Mouse (Mus musculus) megakaryocyte, embryonic 14.5 days (primary cell): ENCODE results near the gene Hs3st2. TPM values are rescaled to one million over a fixed set of nuclear protein-coding genes. Genes with fewer than 3 reads are reported as not detected.
A peak's percentile ranks its signal among the peaks of the same experiment; 100 is the strongest.

Experiments
- H3K27me3 ChIP-seq: replicated peaks from 2 replicates; pipeline ENCODE3; 2012; ENCODE audit warnings: inconsistent platforms
- H3K36me3 ChIP-seq: replicated peaks from 2 replicates; pipeline ENCODE3; 2012; ENCODE audit warnings: low read length, inconsistent platforms, mixed read lengths
- H3K4me1 ChIP-seq: 2 replicates; pipeline ENCODE4 v1.6.1; 2012; ENCODE audit warnings: inconsistent platforms
- H3K4me3 ChIP-seq: replicated peaks from 2 replicates; pipeline ENCODE3; 2012; ENCODE audit warnings: moderate library complexity, mild to moderate bottlenecking, inconsistent platforms
- H3K9me3 ChIP-seq: 2 replicates; pipeline ENCODE4 v1.6.1; 2012; ENCODE audit warnings: inconsistent platforms
- FLI1 ChIP-seq: IDR thresholded peaks from 2 replicates; pipeline ENCODE4 v1.6.1; 2012; ENCODE audit warnings: low read length, inconsistent platforms, mixed read lengths
- GATA1 ChIP-seq: IDR thresholded peaks from 3 replicates; pipeline ENCODE4 v1.6.1; 2012; ENCODE audit warnings: mixed read lengths, low read length, inconsistent platforms, borderline replicate concordance
- polyA plus RNA-seq: library from polyadenylated mRNA; stranded (reverse); fragments of >175 nt; gene quantifications from 2 replicates; pipeline ENCODE4 v1.2.3, GENCODE M21; 2012; ENCODE audit warnings: low replicate concordance; ENCODE audit not compliant: insufficient read depth

Hs3st2 gene
- polyA plus RNA-seq, 1 experiment, result not detected

DNA sequence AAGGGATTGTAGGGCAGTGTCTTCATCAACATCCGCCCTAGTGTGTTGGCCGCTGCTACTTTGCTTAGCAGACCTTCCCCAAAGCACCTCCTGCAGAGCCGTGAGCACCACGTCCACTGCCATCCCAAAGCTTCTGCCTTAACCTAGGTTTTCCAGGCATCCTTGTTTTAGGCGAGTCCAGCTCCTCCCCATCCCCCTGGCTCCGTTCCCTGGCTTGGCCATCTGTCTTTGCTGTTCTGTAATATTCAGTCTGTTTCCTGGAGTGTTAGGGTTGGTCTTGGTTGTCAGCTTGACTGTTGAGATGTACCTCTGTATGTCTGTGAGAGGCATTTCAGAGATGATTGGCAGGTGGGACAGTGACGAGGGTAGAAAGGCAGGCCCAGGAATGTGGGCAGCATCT lies 142.7 kb downstream of the Hs3st2 start:
- no peak for TF ChIP-seq GATA1
- no peak for TF ChIP-seq FLI1
- H3K27me3 ChIP-seq, result no peaks in the 10 kb centered on the region

DNA sequence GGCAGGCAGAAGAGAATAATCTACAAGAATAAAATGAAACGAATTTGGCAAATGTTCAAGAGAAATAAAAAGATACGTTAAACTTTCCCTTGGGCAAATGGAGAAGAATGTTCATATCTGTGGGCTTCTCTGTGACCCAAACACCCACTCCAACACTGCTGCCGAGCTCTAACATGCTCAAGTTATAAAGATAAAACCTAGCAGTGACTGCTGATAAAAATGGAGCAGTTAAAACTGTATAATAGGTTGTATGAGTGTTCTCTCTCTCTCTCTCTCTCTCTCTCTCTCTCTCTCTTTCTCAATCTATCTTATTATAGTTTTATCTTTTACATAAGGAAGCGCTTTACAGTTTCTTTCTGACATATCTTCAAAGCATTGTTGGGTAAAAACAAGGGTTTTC lies 144.3 kb downstream of the Hs3st2 start:
- H3K27me3 ChIP-seq, result no peaks in the 10 kb centered on the region

More for the DNA sequence above, 142.7 kb downstream of the Hs3st2 start:
- peaks cover 54% of the 10 kb centered on the region for H3K4me1 ChIP-seq
- no peak overlapping the region for H3K4me3 ChIP-seq
- peaks cover 6% of the 10 kb centered on the region for H3K36me3 ChIP-seq
- H3K9me3 ChIP-seq, result no peaks in the 10 kb centered on the region

DNA sequence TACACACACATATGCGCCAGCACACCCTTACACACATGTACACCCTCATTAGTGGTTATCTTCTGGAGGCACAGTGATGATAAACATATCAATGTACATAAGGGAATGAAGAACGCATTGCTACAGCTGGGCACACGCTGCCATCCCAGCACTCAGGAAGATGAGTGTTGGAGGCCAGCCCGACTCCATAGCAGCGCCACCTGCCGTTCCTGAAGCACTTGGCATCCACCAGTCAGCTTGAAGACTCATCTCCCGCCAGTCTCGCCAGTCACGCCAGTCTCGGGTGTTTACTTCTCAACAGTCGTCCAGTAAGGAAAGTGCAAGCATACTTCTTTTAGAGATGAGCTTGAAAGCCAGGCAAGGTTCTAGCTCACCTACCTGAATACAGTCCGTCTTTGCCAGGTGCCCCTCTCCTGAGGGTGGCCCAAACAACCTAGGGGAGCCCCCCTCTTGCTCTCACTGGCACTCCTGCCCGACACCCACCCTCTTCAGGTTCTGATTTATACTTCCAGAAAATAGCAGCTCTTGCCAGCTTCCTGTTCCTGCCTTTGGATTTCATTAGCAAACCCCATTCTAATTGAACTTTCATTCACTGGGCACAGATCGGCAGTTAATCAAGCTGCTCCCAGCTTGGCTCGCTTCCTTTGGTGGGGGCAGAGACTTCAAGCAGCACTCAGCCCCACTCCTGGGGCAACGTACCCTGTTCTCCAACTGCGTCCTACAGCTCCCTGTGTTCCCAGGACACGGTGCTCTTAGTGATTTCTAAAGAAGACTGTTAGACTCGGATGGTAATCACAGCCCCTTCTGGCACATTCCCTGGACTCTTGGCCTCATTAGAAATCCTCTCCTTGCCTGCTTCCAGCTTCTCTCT lies 148.0 kb downstream of the Hs3st2 start:
- TF ChIP-seq FLI1 (no peak), GATA1 (no peak)
- H3K27me3 ChIP-seq, result no peaks in the 10 kb centered on the region
- H3K4me1 ChIP-seq, result peaks cover 65% of the 10 kb centered on the region
- H3K4me3 ChIP-seq, result peak overlapping the region; percentile 70
- peaks cover 5% of the 10 kb centered on the region; the same call in 1 of the 2 replicates for H3K9me3 ChIP-seq
- H3K36me3 ChIP-seq, result peaks cover 8% of the 10 kb centered on the region

More for the DNA sequence above, 144.3 kb downstream of the Hs3st2 start:
- TF ChIP-seq GATA1, result no peak
- TF ChIP-seq FLI1, result no peak
- Histone ChIP-seq H3K36me3 (peaks cover 5% of the 10 kb centered on the region), H3K4me3 (no peak overlapping the region), H3K9me3 (no peaks in the 10 kb centered on the region), H3K4me1 (peaks cover 68% of the 10 kb centered on the region)

DNA sequence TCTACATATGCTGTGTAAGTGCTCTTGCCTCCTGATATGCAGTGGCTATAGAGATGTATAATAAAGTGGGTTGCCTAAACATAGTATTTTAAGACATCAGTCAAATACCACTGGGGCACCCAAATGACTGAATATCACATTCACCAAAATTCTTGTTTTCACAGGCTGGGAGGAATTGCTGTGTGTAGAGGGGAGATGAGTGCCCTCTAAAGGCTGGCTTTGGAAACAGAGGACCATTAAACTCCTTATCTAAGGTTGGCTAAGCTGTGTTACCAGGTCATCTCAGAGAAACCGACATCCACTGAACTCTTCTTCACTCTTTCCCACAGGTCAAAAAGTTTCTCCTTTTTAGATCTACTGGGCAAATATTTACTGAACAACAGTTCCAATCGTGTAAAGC lies 150.8 kb downstream of the Hs3st2 start:
- peaks cover 8% of the 10 kb centered on the region; the same call in 1 of the 2 replicates for H3K9me3 ChIP-seq
- H3K36me3 ChIP-seq, result peaks cover 10% of the 10 kb centered on the region
- H3K4me1 ChIP-seq, result peaks cover 47% of the 10 kb centered on the region
- no peak overlapping the region for H3K4me3 ChIP-seq
- TF ChIP-seq FLI1 (no peak), GATA1 (no peak)
- H3K27me3 ChIP-seq, result no peaks in the 10 kb centered on the region

DNA sequence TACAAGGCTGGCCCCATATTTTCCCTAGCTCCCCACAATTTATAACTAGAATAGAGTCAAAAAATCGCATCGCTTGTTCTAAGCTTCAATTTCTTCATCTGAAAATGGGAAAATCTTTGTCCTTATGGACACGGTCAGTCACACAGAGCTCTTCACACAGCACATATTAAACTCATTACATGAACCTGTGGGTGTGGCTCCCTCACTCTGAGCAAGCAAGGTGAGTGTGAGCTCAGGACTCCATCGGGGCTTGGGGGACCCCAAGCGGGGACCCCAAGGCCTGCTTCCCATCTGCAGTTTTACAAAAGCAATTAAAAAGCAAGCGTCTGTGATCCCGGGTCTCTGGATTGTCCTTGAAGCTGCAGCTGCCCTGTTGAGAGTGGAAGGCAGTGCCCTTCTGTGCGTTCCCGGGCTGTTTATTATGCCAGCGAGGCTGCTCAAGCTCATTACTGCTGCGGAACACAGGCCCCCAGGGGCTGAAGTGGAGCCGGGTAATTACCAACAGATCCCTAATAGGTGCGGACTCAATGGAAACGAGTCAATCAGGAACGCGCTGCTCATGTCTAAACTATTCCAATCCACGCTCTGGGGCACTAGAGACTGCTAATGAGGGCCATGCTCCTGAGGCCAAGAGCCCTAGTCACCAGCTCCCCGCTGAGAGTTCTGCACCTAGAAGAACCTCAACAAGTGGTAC lies 157.8 kb downstream of the Hs3st2 start:
- Histone ChIP-seq H3K9me3 (peaks cover 4% of the 10 kb centered on the region; the same call in 1 of the 2 replicates), H3K4me3 (no peak overlapping the region), H3K4me1 (peaks cover 32% of the 10 kb centered on the region), H3K27me3 (peaks cover 8% of the 10 kb centered on the region), H3K36me3 (peaks cover 2% of the 10 kb centered on the region)
- no peak for TF ChIP-seq FLI1
- TF ChIP-seq GATA1, result no peak
